Mouse (Mus musculus): ENCODE measurements around the gene Plagl1. TPM values are rescaled to one million over a fixed set of nuclear protein-coding genes. Genes with fewer than 3 reads are reported as not detected.

The Plagl1 gene
- polyA plus RNA-seq, 1 experiment from 2014 or later = 220 TPM

DNA sequence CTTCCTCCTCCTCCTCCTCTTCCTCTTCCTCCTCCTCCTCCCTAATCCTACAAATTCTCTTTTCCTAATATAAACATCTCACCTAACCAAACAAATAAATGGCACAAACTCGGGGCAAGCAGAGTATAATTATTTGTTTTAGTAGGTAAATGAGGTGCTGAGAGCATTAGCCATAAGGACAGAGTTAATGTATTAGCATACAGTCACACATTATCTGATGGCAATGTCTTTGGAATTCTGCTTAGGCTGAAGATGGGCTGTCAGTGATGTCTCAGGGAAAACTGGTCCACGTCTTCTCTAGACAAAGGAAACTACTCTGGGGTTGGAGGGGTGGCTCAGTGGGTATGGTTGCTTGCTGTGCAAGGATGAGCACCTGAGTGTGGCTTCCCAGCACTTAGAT, 111.2 kb downstream of the Plagl1 start:
- Histone ChIP-seq H3K27ac (replicated peaks) (peak overlapping the region; percentile 83), H3K27me3 (no peaks in the 10 kb centered on the region), H3K4me2 (replicated peaks) (no peak overlapping the region), H3K4me3 (replicated peaks) (no peak overlapping the region), H3K36me3 (0 out of 2 replicates have a peak, but pooled peaks cover 5% of the 10 kb centered on the region), H3K9me3 (replicated peaks) (no peaks in the 10 kb centered on the region), H3K4me1 (peaks cover 25% of the 10 kb centered on the region), H3K9ac (no peak overlapping the region)
- no peak for ATAC-seq (ENCODE audit: insufficient number of reproducible peaks, low FRiP score, low TSS enrichment, low read depth)
- 39% methylated on average over 2 of the region's 2 CpGs for WGBS

DNA sequence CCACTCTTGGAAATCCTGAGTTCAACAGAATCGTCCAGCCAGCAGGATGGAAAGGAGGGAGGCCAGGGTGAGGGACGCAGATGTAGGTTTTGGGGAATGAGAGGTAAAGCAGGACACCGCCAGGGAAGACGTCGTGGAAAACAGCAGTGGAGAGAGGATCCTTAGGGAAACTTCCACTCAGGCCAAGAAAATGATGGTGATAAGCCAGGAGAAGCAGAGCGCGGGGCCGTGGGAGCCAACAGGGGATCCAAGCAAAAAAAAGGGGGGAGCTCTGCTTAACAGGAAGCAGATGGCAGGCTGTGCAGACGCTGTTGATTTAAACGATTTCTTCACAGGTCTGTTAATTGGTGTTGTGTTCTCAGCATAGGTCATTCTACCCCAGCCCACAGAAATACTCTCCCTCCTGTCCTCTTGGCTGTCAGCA, 112.5 kb downstream of the Plagl1 start:
- Histone ChIP-seq H3K4me3 (replicated peaks) (no peak overlapping the region), H3K4me2 (replicated peaks) (no peak overlapping the region), H3K9ac (no peak overlapping the region), H3K27ac (replicated peaks) (peak overlapping the region; percentile 74), H3K4me1 (peaks cover 25% of the 10 kb centered on the region), H3K27me3 (no peaks in the 10 kb centered on the region), H3K9me3 (replicated peaks) (no peaks in the 10 kb centered on the region), H3K36me3 (peaks cover 14% of the 10 kb centered on the region; the same call in 1 of the 2 replicates)
- 34% methylated on average over 10 of the region's 10 CpGs for WGBS
- peak; percentile 67 for ATAC-seq (ENCODE audit: insufficient number of reproducible peaks, low FRiP score, low TSS enrichment, low read depth)

DNA sequence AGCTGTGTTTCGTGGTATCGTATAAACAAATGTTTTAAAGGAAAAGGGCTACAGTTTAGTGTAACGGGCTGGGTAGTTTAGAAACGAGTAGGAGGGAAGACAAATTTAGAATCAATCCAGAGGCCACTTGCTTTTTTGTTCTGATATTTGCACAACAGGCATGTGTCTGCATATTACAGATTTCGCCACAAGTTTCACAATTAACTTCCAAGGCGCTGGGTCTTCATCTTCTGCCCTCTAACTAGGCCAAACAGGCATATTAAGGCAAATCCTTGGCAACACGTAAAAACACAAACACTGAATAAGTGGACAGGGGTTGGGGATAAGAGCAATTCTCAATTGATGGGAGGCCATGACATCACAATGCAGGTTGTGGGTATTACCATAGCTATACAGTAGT, 115.6 kb downstream of the Plagl1 start:
- Histone ChIP-seq H3K27ac (replicated peaks) (no peak overlapping the region), H3K4me2 (replicated peaks) (no peak overlapping the region), H3K27me3 (no peaks in the 10 kb centered on the region), H3K4me1 (peaks cover 18% of the 10 kb centered on the region), H3K4me3 (replicated peaks) (no peak overlapping the region), H3K36me3 (peaks cover 41% of the 10 kb centered on the region), H3K9ac (no peak overlapping the region), H3K9me3 (replicated peaks) (no peaks in the 10 kb centered on the region)
- WGBS = 85% methylated on average over 7 of the region's 7 CpGs
- ATAC-seq (ENCODE audit: insufficient number of reproducible peaks, low FRiP score, low TSS enrichment, low read depth) = no peak

DNA sequence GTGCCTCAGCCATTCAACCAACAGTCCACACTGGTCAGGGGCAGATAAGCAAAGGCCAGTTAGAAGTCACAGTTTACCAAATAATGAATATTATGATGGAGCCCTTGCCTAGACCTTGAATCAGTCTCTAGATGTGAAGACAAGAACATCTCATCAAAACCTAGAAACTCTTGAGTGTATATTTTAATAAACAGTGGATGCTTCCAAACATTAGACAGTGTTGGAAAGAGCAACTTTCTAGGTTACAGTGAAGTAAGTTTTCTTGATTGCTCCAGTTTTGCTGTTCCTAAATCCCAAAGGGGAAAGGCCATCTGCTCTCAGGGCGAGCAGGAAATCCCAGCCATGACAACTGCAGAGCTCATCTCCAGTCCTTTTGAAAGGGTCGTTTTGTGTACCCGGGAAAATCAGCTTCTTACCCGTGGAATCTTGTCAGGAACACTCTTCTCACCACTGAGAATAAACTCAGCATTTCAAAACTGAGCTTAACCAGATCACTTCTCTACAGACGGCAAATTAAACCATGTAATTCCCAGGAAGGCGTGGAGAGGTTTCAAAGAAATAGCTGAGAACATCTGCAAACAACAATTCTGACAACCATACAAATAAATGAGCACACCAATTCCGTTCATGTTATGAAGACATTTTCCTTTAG, 117.8 kb downstream of the Plagl1 start, which contains the start of gene Zc2hc1b:
Gene Zc2hc1b, minus strand, starts transcription at position 51 of the 652 bp plus-strand sequence.
- ATAC-seq (ENCODE audit: insufficient number of reproducible peaks, low FRiP score, low TSS enrichment, low read depth) = peak; percentile 70
- Histone ChIP-seq H3K27ac (replicated peaks) (peak within 1 kb of the TSS; percentile 82), H3K4me3 (replicated peaks) (no peak within 1 kb of the TSS), H3K36me3 (peaks cover 60% of the 10 kb centered on the region), H3K4me1 (no peaks in the 10 kb centered on the region), H3K9me3 (replicated peaks) (no peaks in the 10 kb centered on the region), H3K4me2 (replicated peaks) (no peak within 1 kb of the TSS), H3K27me3 (no peaks in the 10 kb centered on the region), H3K9ac (no peak within 1 kb of the TSS)
- WGBS = 40% methylated on average over 7 of the region's 7 CpGs

DNA sequence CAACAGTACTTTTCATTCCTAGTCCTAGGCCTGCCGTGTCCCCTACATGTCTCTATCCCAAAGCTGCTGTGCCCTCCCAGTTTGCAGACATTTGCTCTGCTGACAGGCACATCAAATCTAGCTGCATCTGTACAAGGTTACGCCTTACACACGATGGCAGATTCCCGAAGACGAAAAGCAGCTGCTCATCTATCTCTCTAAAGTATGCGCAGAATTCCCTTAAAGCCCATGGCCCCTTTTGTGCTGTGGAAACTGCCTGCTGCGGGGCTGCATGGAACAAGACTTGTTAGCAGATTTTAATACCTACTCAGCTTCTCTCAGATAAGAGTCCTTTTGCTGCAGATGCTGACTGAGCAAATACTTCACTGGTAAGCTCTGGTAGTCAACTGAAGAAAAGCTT, 119.9 kb downstream of the Plagl1 start:
- Histone ChIP-seq H3K4me1 (no peaks in the 10 kb centered on the region), H3K27ac (replicated peaks) (0 out of 2 replicates have a peak overlapping the region, but pooled peaks have one; percentile 48), H3K9ac (no peak overlapping the region), H3K27me3 (no peaks in the 10 kb centered on the region), H3K9me3 (replicated peaks) (no peaks in the 10 kb centered on the region), H3K4me2 (replicated peaks) (no peak overlapping the region), H3K36me3 (peaks cover 65% of the 10 kb centered on the region), H3K4me3 (replicated peaks) (no peak overlapping the region)
- ATAC-seq (ENCODE audit: insufficient number of reproducible peaks, low FRiP score, low TSS enrichment, low read depth) = no peak
- WGBS = 52% methylated on average over 7 of the region's 7 CpGs

Other genes with a start within 250 kb of the Plagl1 start
- 89.8 and 93.2 TPM in 2 replicates for gene Utrn, start 191.1 kb upstream of the Plagl1 start, polyA plus RNA-seq (2015; fragmentation: Nextera tagmentation; extraction: Ambion mirVana)
- gene Stx11, start 96.2 kb upstream of the Plagl1 start, polyA plus RNA-seq (2015; fragmentation: Nextera tagmentation; extraction: Ambion mirVana) = 5.6 and 6.8 TPM in 2 replicates
- 35.0 and 35.4 TPM in 2 replicates for gene Sf3b5, start 55.2 kb upstream of the Plagl1 start, polyA plus RNA-seq (2015; fragmentation: Nextera tagmentation; extraction: Ambion mirVana)
- not detected in 2 replicates for gene Zc2hc1b, start 117.5 kb downstream of the Plagl1 start, polyA plus RNA-seq (2015; fragmentation: Nextera tagmentation; extraction: Ambion mirVana)
- 69.2 and 70.2 TPM in 2 replicates for gene Ltv1, start 132.7 kb downstream of the Plagl1 start, polyA plus RNA-seq (2015; fragmentation: Nextera tagmentation; extraction: Ambion mirVana)